25 mouse cellular contexts compared by ENCODE assay signal in genomic region chr11:44466949-44467442, GRCm38 (mm10). TPM values are rescaled to one million over a fixed set of nuclear protein-coding genes. Genes with fewer than 3 reads are reported as not detected.
DNase-seq lines count a peak whose midpoint lies in the region; ATAC-seq lines count a peak whose summit lies in the region.
"Had no signal": no experiment of that assay in that cellular context is flagged by ENCODE, and none has a peak within 500 bp of the region (broad histone marks: within the 10 kb centered on the region; RNA-seq: fewer than 3 reads in every experiment).

No protein-coding gene starts in this region.

- WGBS in liver, embryonic 12.5 days (ENCODE audit: insufficient replicate concordance): 52% methylated on average over 6 of the region's 6 CpGs
- WGBS in liver, embryonic 11.5 days: 77% methylated on average over 6 of the region's 6 CpGs
- WGBS in liver, embryonic 15.5 days (ENCODE audit: insufficient replicate concordance): 35% methylated on average over 6 of the region's 6 CpGs

- peak overlapping the region; percentile 13; the same call in 1 of the 2 replicates for H3K9ac ChIP-seq in liver, embryonic 12.5 days
- no peak overlapping the region for H3K9ac ChIP-seq in liver, embryonic 11.5 days (ENCODE audit: low read depth, low read length)
- 0 out of 2 replicates have a peak overlapping the region, but pooled peaks have one; percentile 35 for H3K9ac ChIP-seq in liver, embryonic 15.5 days
- H3K9ac ChIP-seq: embryonic facial prominence, embryonic 13.5 days; limb, embryonic 13.5 days; midbrain, embryonic 15.5 days had no signal

- peak overlapping the region; percentile 70 for H3K27ac ChIP-seq in liver, embryonic 12.5 days
- no peak overlapping the region for H3K27ac ChIP-seq in liver, embryonic 11.5 days (ENCODE audit: low read depth, low read length)
- peak overlapping the region; percentile 81 for H3K27ac ChIP-seq in liver, embryonic 15.5 days (replicated peaks)
- H3K27ac ChIP-seq: embryonic facial prominence, embryonic 13.5 days; layer of hippocampus, adult 2 months; limb, embryonic 13.5 days; macrophage; midbrain, embryonic 15.5 days had no signal

- no peak overlapping the region for H3K4me3 ChIP-seq in liver, embryonic 12.5 days
- H3K4me3 ChIP-seq in liver, embryonic 11.5 days (ENCODE audit: low read depth, low read length): no peak overlapping the region
- no peak overlapping the region for H3K4me3 ChIP-seq in liver, embryonic 15.5 days (replicated peaks)
- H3K4me3 ChIP-seq: embryonic facial prominence, embryonic 13.5 days; erythroblast, embryonic 14.5 days; layer of hippocampus, adult 2 months; limb, embryonic 13.5 days; midbrain, embryonic 15.5 days had no signal

- no peaks in the 10 kb centered on the region for H3K27me3 ChIP-seq in liver, embryonic 12.5 days (replicated peaks)
- no peaks in the 10 kb centered on the region for H3K27me3 ChIP-seq in liver, embryonic 11.5 days (replicated peaks; ENCODE audit: control insufficient read depth, insufficient read depth, low read length)
- H3K27me3 ChIP-seq in liver, embryonic 15.5 days: no peaks in the 10 kb centered on the region
- H3K27me3 ChIP-seq: embryonic facial prominence, embryonic 13.5 days; limb, embryonic 13.5 days; midbrain, embryonic 15.5 days had no signal

- DNase-seq in liver, embryonic 11.5 days (ENCODE audit: low spot score): no peak
- peak; percentile 16 for DNase-seq in T-cell, adult 2 months (ENCODE audit: low spot score)
- DNase-seq in right cerebral cortex, adult 18-20 months: no peak
- DNase-seq in frontal cortex, postnatal 10 days (ENCODE audit: low spot score in 2 of 2): no peak
- DNase-seq in ovary, postnatal 14 days (ENCODE audit: low spot score): no peak
- DNase-seq: adrenal gland, adult 2 months; cerebellum, adult 11 months; cerebellum, adult 9-10 months; heart, postnatal 14 days; kidney, adult 2 months; kidney, postnatal 36 days; lung, adult 2 months; lung, postnatal 10 days; thymus, postnatal 14 days had no signal

- H3K9me3 ChIP-seq in liver, embryonic 12.5 days (replicated peaks): no peaks in the 10 kb centered on the region
- no peaks in the 10 kb centered on the region for H3K9me3 ChIP-seq in liver, embryonic 11.5 days (ENCODE audit: control insufficient read depth, low read length)
- H3K9me3 ChIP-seq in liver, embryonic 15.5 days (replicated peaks): no peaks in the 10 kb centered on the region
- H3K9me3 ChIP-seq: embryonic facial prominence, embryonic 13.5 days; limb, embryonic 13.5 days; midbrain, embryonic 15.5 days had no signal

- H3K4me1 ChIP-seq in liver, embryonic 12.5 days: peaks cover 45% of the 10 kb centered on the region
- H3K4me1 ChIP-seq in liver, embryonic 11.5 days (replicated peaks; ENCODE audit: control insufficient read depth, insufficient read depth, low read length): peaks cover 20% of the 10 kb centered on the region
- H3K4me1 ChIP-seq in liver, embryonic 15.5 days (replicated peaks): peaks cover 53% of the 10 kb centered on the region

- 0 out of 2 replicates have a peak overlapping the region, but pooled peaks have one; percentile 1 for H3K4me2 ChIP-seq in liver, embryonic 12.5 days
- H3K4me2 ChIP-seq in liver, embryonic 11.5 days: no peak overlapping the region
- peak overlapping the region; percentile 38 for H3K4me2 ChIP-seq in liver, embryonic 15.5 days
- H3K4me2 ChIP-seq: embryonic facial prominence, embryonic 13.5 days; limb, embryonic 13.5 days; midbrain, embryonic 15.5 days had no signal

- H3K36me3 ChIP-seq in liver, embryonic 12.5 days: peaks cover 23% of the 10 kb centered on the region
- no peaks in the 10 kb centered on the region for H3K36me3 ChIP-seq in liver, embryonic 11.5 days (ENCODE audit: control insufficient read depth, insufficient read depth, low read length)
- H3K36me3 ChIP-seq in liver, embryonic 15.5 days (replicated peaks): peaks cover 20% of the 10 kb centered on the region
- H3K36me3 ChIP-seq: midbrain, embryonic 15.5 days had no signal

- ATAC-seq in liver, embryonic 12.5 days: no peak
- no peak for ATAC-seq in liver, embryonic 11.5 days (replicated peaks; ENCODE audit: low FRiP score)
- ATAC-seq in liver, embryonic 15.5 days (ENCODE audit: insufficient read depth): no peak
- ATAC-seq: activated CD4-positive, CD25-positive, alpha-beta regulatory T cell, adult 4 months; forebrain, embryonic 16.5 days; hindbrain, embryonic 16.5 days; midbrain, embryonic 15.5 days had no signal

RNA-seq across cellular contexts. Expression of gene Ublcp1, which starts 3.3 kb away (rescaled TPM):
- 41.8 and 41.9 TPM in 2 replicates for polyA plus RNA-seq in liver, embryonic 12.5 days (2016; fragmentation: Nextera tagmentation; extraction: Ambion mirVana)
- polyA plus RNA-seq in liver, embryonic 11.5 days (2014; fragmentation: Nextera tagmentation; extraction: Ambion mirVana): 54.1 and 54.6 TPM in 2 replicates
- 42.5 and 42.9 TPM in 2 replicates for polyA plus RNA-seq in liver, embryonic 15.5 days (2015; fragmentation: Nextera tagmentation; extraction: Ambion mirVana)

RNA-seq across cellular contexts. Expression of gene Rnf145, which starts 51.8 kb away (rescaled TPM):
- 64.7 and 71.1 TPM in 2 replicates for polyA plus RNA-seq in liver, embryonic 12.5 days (2016; fragmentation: Nextera tagmentation; extraction: Ambion mirVana)
- 74.4 and 76.3 TPM in 2 replicates for polyA plus RNA-seq in liver, embryonic 11.5 days (2014; fragmentation: Nextera tagmentation; extraction: Ambion mirVana)
- polyA plus RNA-seq in liver, embryonic 15.5 days (2015; fragmentation: Nextera tagmentation; extraction: Ambion mirVana): 53.5 and 59.8 TPM in 2 replicates
